Mouse (Mus musculus): ENCODE measurements around the gene Gm8978. TPM values are rescaled to one million over a fixed set of nuclear protein-coding genes. Genes with fewer than 3 reads are reported as not detected.
A peak's percentile ranks its signal among the peaks of the same experiment; 100 is the strongest.
"Not testable (repeated sequence)": the region's sequence is repeated elsewhere in the genome, so short reads cannot be mapped to it uniquely, and the experiment has no call there.

The Gm8978 gene
- not detected for total RNA-seq (2021)
- long read RNA-seq, experiment 1 = 0 reads
- long read RNA-seq, experiment 2 = 0 reads

DNA sequence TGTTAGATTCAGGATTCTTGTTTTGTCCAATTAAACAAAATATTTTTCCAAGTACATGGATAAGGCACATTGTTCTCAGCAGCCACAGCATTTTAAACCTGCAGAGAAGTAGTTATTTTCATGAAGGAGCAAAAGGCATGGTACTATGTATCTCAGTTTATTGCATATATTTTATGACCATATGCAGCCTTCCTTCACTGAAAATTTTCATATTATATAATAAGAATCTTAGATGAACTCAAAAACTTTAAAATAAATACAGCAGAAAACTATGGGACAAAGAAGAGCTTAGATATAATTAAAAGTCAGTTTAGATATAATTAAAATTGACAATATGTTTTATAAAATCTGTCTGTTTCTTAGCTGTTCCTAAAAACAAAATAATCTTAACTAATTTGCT lies at the start of gene Gm8978:
Gene Gm8978, minus strand, starts transcription at position 101 of the 400 bp plus-strand sequence.
- not testable (repeated sequence) for DNase-seq

DNA sequence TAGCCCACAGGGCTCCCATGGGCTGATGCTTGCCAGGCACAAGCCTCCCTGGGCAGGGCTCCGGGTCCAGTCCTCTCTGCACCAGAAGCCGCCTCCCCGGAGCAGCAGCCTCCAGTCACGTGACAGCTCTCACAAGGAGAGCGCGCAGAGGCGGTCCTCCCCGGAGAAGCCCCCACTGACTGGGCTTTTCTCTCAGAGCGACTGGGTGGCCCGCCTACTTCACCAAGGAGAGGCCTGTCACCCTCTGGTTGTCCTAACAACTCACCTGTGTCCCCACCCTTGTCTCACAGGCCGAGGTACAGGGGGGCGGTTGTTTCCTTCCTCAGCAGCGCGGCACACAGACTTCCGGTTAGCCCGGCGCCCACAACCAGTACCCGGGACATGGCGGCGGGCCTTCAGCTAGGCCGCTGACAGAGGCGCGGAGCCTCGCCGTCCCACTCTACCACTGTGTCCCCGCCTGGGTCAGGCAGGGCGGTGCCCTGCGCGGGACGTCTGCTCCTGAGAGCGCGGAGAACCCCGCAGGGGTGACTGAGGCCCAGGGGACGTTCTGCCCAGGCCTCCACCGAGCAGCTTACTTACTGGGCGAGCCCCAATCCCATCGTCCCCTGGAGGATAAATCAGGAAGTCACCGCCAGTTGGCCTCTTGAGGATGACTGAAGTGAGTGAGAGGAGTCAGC lies 35.3 kb downstream of the Gm8978 start:
- DNase-seq = peak; percentile 44

DNA sequence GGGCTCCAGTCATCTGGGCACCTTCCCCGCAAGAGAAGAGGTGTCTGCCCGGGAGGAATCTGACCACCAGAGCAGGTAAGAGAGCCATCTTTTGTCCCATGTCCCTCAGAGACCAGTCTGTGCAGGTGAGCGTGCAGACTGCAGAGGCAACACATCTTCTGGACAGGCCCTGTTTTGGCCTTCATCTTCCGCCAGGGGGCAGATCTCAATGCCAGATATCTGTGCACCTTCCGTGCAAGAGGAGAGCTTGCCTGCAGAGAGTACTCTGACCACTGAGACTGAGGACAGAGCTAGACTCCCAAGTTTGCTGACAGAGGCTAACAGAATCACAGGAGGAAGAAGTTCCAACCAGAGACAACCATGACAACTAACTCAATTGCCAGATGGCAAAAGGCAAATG lies 56.5 kb downstream of the Gm8978 start:
- not testable (repeated sequence) for DNase-seq

Small RNA genes lying within 50 kb of the gene (microRNA-seq; reads per million reads assigned to microRNA genes)
- 0 reads per million in 2 experiments for gene Gm27440 (ENCODE audit: borderline replicate concordance in 2 of 2)

Other genes starting within 250 kb of the Gm8978 start
- gene Rnls, start 233.0 kb downstream of the Gm8978 start, total RNA-seq (2021) = 1 to 10 TPM; 7.9 to 9.1 TPM
- not detected for gene Lipo4, start 107.5 kb downstream of the Gm8978 start, total RNA-seq (2021)
- gene Lipo2, start 126.1 kb upstream of the Gm8978 start, total RNA-seq (2021) = under 1 TPM in 1 of 2 experiments, not detected in 1; 0.26 TPM
- 1 to 10 TPM; 4.3 to 4.6 TPM for gene Lipo3, start 136.7 kb upstream of the Gm8978 start, total RNA-seq (2021)
- gene Lipo1, start 162.2 kb upstream of the Gm8978 start, total RNA-seq (2021) = not detected